Mouse (Mus musculus) cerebellum, postnatal 36 days (tissue): ENCODE measurements at regions not wholly inside any gene's neighbourhood (a gene's known extent, or its start where the extent isn't known, plus 50 kb on each side); places are given as distances from the start of the nearest gene placed in this dataset.
A peak's percentile ranks its signal among the peaks of the same experiment; 100 is the strongest.

Source experiments
- DNase-seq, 2 experiments: peaks; one replicate each; pipeline ENCODE4 v3.0.0; 2021 to 2022; ENCODE audit warnings: mixed read lengths in 2 of 2

DNA sequence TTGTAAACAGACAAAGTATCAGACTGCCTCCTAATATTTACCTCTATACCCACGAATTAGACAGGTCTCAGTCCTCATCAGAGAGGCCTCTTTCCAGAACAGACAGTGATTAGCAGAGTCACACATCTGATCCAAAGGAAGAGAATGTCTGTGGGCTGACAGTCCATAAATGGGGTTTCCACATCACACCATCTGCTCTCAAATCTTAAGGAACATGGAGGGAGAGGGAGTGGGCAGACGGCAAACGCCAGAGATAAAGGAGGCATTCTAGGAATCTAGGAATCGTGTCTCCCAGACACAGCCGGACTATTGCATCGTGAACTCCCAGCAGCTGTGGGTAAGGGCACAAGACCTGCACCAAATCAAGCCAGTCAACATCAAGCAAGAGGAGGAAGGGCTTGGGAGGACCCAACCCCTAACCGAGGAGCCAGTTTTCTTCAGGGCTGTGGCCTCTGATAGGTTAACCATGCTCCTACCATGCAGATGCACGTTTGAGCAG is 219.8 kb downstream of the Setd4 start:
- no peak for DNase-seq

DNA sequence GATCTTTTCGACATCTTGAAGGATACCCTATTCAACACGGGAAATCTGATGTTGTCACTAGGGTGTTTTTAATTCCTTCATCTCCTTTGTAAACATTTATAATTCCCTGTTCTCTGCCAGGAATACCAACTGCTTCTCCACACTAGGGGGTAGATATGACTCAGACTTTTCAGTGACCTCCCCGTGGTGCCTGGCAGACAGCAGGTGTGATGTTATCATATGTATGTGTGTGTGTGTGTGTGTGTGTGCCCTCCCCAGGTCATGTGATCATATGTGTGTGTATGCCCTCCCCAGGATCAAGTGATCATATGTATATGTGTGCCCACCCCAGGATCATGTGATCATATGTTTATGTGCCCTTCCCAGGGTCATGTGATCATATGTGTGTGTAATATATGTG is 220.9 kb downstream of the Setd4 start:
- DNase-seq = no peak

DNA sequence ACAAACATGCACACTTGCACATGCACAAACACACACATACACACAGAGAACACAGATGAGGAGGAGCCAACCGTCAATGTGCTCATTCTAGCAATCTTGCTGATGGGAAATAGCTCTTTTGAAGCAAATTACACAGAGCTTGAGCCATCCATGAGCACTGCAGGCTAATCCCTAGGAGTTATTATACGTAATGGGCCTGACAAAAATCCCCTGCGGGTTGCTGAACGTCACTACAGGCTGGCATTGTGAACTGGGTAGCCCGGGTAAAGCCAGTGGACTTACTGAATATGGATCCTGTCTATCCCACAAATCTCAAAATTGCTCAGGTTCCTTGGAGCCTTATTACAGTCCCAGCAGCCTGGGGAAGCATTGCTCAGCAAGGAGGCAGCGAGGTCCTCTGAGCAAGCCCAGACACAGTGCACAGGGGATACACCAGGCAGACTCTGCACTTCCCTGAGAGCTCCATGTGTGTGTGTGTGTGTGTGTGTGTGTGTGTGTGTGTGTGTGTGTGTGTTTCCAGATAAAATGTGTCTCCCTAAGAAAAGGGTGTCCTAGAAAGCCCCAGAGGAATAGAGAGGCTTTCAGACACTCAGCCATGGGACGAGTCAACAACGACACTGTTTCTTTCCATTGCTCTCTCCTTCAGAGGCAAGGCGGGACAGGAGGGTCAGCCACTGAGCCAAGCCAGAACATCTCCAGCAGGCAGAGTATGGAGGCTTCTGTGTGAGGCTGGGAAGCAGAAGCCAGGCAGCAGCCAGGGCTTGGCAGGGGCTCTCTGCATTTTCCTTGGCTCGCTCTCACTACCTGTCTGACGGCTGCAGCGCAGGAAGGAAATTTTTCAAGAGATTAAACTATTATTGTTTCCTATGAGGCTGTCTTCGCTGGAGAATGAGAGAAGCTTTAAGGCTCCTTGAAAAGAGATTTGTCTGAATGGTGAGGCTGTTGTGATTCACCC is 222.9 kb downstream of the Setd4 start:
- DNase-seq = peak in 1 of 2 experiments; percentile 15

DNA sequence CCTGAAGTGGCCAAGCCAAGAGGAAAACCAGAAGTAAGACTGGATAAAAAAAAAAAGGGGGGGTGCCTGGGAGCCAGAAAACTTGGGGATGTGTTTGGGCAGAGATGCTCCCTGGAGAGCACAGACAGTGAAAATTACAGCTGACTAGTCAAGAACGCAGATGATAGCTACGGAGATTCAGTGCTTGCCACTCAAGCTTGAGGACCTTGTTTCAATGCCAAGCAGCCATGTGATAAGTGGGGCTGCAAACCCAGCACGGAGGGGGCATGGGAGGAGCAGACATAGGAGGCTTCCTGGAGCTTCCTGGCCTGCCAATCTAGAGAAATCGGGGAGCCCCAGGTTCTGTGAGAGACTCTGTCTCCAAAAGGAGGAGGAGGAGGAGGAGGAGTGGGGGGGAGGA is 223.7 kb downstream of the Setd4 start:
- no peak for DNase-seq

DNA sequence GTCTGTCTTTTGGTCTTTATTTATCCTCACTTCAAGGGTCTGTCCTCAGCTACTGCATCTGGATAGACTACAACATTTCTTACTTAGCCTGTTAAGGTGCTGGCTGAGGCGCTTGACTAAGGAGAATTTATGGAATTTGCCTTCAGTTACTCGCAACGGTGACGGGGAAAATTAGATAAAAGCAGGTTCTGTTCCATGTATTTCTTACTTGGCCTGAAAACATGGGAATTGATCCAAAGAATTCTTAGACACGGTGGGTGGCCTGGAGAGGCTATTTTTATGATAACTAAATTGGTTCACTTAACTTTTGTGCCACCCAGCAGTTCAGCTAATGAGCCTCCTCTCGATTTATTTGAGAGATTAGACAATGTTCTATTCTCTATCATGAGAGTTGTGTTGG is 224.3 kb downstream of the Setd4 start:
- no peak for DNase-seq

DNA sequence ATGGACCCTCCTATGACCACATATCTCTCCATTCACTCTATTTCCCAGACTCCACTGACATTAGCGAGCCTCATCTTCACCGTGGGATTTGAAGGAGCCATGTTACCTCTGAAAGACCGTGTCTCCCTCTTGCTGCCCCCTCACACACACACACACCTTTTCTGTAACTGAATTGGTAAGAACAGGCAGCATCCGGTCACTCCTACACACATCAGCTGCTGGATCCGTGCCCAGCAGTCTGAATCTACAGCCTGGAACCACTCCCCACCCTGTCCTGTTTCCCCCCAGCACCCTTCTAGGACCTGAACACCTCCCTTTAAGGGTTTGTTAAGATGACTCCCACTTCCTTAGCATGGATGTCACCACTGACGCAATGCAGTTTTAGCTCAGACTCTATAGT is 229.2 kb downstream of the Setd4 start:
- DNase-seq = no peak

DNA sequence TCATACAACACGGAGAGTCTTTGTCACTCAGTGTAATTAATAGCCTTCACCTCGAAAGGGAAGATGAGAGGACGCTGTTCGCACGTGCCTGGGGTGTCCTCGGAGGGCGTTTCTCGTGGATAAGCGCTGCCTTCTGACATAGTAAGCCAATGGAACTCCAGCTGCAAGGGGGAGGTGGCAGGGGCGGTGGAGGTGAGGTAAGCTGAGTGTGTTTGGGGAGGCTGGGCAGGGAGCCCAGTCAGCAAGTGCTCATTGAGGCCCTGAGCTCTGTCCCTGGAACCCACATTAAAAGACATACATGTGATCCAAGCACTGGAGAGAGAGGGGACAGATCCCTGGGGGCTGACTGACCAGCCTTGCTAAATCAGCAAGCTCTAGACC is 234.1 kb downstream of the Setd4 start:
- DNase-seq = no peak

DNA sequence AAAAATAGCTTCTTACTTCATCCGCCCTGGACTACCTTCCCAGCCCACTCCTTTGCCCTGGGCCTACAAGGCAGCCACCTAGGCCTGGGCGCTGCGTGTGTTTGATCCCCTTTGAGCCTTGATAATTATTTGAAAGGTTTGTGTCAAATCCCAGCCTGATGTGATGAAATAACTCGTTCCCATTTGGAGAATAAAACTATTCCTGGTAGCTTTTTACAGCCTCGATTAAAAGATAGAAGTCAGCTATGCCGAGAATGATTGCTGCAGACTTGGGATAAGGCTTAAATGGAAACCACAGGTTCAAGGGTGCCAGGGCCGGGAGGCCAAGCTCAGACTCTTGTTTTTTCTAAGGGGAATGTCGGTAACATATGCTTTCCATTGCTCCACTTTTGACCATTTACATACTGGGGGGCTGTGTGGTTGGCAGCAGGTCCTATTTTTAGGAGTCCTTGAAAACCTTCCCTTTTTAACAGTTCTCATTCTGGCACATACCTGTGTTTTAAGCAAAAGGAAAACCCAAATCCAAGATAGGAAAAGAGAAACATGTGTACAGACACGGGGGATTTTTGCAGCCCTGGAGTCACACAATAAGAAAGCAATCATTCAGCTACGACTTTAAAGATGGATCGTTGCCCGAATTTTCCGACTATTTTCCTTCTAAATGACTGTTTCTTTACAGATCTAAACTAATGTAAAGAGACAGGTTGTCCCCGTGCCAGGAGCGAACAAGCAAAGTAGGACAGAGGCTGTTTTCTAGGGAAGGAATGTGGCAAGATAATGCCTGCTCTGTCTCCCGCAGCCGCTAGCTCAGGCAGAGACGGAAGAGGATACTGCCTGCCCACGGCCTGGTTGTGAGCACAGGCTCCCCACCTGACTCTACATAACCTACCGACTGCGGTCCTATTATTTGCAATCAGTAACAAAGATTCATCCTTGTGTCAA is 234.8 kb downstream of the Setd4 start:
- peak; percentile 9 to 20 for DNase-seq

DNA sequence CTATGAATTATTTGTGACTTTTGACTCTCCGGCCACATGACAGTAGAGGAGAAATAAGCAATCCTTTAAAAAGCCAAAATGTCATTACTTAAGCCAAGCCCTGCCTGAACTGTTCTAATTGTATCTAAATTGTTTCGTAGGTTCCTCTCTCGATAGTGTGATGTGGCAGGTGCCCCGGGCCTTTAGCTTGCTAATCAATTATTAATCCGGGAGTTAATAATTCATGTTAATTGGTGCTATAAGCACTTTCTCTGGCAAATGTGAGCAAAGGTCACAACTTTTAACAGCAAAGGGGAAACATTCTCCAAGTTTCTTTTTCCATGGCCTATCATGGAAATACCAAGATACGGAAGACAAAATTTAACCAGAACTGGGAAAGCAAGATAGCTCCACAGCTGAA is 235.9 kb downstream of the Setd4 start:
- DNase-seq = no peak

DNA sequence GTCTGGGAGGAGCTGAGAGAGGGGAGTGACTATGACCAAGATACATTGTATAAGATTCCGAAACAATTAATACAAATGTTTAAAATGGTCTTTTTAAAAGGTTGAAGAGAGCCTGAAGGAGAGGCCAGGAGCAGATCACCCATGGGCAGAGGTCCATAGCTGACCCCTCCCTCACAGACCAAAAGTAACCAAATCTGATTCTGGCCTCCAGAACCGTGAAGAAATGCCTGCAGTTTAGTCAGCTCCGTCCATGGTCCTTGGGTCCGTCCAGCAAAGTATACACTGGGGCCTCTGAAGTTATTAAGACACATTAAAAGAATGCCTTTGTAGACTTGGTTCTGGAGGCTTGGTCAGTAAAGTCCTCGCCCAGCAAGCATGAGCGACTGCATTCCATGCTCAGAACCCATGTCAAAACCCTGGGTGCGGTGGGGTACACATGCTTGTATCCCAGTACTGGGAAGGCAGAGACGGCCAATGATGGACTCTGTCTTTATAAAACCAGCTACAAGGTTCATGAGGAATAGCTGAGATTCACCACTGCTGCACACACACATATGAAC is 236.5 kb downstream of the Setd4 start:
- no peak for DNase-seq

DNA sequence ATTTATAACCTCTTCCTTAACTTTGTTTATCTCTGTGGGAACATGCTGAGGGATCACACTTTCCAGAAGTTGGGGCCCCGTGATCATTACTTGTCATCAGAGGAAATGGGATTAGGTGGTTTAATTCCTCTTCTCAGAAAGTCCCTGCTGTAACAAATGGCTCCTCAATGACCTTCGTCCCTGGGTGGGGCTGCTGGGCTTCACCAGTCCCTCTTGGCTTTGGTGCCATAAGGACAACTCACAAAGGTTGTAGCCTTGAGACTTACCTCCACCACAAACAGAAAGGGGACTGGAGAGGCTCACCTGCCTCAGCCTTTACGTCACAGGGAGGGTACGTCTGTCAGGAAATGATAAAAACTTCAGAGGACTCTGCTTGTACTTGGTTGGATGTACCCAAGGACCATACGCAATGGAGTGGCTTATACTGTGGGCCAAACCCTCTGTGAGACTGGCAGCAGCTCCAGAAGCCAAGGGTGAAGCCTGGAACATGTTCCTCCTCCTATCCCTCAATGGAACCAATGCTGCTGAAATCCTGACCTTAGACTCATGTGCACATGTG is 237.4 kb downstream of the Setd4 start:
- no peak for DNase-seq

DNA sequence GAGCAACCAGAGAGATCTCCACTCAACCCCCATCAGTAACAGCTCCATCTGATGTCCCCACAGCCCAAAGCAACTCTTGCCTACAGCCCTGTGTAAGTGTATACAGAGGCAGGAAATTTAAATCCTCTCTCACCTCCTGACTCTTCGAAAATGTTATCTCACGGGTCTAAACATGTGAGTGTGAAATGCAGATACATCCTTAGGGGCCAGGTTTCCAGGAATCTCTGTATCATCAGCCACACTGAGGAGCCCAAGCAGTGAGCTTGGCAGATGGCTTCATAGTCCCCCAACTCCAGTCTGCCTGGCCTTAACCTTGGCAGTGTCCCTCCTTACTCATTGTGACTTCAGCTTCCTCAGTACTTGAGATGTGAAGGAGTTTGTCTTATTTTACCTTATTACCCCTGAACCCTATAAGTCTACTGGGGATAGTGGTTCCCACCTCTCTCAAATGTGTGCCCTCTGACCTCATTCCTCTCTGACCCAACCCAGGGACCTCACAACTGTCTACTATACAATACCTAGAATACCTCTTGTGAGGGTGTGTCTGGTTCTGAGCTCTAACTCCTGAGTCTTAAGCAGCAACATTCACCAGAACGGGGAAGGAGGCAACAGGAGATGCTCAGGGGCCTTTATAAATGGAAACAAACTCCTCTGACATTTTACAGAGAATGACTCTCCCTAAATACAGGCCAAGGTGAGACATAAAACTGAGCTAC is 238.5 kb downstream of the Setd4 start:
- DNase-seq = no peak

DNA sequence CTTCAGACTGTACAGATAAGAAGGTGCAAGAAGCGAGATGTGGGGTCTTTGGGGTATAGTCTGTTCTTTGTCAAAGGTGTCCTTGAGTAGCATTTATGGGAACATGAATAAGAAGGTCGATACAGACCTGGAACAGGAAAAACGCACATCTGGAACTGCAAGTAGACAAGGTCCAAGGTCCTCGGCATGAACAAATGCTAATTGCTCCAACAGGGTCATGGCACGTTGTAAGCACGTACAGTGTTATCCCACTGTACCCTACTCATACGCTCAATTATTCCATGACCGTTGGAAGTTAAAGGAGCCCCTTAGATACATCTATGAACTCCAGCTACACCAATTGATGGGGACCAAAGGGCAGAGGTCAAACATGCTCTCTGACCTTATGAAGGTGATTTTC is 244.1 kb downstream of the Setd4 start:
- no peak for DNase-seq

DNA sequence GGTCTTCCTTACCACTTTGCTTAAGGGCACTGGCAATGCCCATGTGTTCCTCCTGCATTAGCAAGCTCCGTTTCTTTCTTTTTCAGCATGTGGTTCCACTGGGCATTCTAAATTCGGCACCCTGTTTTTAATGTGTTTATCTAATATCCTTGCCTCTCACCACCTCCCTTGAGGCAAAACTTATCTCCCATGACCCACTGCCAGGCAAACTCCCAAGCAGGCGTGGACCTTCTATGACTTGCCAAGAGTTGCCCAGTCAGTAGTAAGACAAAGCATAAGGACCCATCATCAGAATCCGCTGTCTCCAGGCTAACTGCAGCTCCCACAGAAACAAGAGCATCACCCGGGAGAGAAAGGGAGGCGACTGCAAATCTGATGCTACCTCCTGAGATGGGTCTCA is 245.2 kb downstream of the Setd4 start:
- no peak for DNase-seq

DNA sequence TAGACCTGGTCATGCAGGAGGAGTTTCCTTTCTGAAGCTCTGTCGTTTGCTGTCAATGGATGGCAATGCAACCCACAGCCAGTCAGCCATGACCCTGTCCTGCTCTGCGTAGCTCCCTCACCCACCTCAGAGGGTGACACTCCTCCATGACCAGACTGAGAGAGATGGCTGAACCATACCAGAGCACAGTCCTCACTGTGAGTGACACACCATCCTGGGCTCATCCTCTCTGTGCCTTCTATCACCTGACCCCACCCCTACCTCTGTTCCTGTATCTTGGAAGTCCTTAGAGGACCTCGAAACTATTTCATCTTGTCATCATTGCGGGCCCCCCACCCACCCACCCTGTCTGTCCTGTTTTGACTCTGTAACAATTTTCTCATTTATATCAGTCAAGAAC is 245.7 kb downstream of the Setd4 start:
- no peak for DNase-seq

DNA sequence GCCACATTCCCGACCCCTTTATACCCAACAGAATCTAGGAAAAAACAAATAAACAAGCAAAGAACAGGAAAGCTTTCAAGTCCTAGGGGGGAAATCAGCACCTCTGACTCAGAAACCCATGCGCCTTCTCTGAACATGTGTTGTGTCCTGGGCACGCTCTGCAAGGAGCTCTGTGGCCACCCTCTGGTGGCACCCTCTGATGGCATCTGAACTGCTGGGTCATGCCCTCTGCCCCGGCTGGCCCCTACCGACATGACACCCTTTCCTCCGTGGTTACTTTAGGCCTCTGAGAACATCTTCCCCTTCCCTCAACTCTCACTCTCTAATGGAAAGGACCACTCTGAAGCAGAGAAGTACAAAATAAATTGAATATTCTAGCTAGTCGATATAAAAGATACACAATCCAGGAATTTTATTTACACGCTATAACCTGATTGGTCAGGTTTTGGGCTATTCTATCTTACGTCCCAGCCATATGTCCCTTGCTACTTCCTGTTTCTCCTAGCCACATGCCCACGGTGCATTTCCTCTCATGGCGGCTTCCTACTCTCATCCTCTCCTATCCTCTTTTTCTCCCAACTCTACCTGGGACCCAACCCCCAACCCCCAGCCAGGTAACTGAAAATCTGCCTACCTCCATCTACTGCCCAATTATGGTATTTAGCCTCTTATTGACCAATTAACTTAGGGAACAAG is 248.5 kb downstream of the Setd4 start:
- DNase-seq = no peak

DNA sequence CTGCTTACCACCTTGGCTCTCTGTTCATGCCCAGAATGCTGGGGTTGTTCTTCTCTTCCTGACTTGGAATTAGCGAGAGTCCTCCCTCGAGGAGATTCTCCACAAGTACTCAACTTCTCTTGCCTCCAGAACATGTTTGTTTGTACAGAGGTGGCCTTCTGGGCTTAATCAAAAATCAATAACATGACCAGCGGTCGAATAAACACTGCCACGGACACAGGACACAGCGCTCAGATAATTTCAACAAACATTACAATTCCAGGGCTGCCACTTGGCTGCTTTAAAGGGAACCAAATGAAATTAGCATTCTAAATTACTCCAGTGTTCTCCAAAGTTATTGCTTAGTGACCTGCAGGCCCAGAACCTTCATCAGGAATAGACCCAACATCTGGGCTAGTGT is 249.9 kb downstream of the Setd4 start:
- no peak for DNase-seq

DNA sequence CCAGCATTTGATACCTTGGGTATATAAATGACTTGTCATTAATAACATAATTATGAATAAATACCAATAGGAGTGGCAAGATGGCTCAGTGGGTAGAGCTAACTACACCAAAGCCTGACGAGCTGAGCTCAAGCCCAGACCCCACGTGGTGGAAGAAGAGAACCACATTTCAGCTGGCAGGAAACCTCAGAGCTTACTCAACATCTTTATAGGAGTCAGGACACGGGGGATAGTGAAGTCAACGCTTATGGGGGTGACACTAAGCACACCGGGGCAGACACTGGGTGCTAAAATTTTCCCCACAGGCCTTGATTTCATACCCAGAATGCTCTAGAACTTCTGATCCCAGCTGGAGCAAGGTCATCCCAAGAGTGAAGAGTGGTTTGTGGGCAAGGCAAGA is 259.3 kb downstream of the Setd4 start:
- no peak for DNase-seq

DNA sequence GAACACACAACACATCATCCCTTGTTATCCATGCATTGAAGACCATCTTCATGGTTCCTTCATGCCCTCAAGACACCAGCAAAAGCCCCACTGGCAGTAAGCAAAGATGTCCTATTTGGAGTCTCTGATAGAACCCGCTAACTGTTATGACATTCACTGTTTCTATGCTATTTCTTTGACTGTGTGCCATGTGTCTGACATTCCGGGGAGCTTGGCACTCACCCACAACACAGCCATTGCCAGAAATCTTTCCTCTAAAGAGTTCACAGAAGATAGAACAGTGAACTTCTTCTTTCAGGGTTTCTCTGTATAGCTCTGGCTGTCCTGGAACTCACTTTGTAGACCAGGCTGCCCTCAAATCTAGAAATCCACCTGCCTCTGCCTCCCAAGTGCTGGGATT is 261.2 kb downstream of the Setd4 start:
- DNase-seq = no peak

DNA sequence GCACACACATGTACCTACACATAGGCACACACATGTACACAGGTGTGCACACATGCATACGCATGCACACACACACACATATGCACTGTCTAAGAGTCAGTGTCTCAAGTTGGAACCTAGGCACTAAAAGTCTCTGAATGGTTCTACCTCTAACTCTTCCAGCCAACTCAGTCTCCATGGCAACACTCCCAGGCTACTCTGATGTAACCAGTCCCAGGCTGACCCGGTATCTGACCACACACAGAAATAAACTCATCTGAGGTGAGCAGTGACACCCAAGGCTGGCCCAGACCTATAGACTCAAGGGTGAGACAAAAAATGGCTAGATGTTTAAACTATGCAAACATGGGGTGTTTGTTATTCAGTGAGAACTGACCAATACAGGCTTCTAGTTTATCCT is 262.1 kb downstream of the Setd4 start:
- DNase-seq = no peak

DNA sequence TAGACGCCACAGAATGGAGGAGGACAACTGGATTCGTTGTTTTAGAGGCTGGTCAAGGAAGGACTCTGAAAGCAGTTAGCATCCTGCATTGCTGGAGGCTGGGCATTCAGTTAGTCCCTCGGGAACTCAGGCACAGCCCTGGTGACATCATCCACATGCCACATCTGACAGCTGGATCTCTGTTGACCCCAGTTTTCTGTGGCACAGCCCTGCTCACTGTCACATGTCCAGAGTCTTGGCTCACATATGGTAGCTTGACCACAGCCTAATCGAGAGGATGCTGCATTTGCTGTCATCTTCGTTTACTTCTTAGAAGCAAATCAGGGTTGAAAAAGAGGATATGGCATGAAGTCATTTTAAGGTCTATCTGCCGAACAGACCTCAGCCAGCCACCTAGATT is 265.1 kb downstream of the Setd4 start:
- no peak for DNase-seq
